Mouse (Mus musculus) gastrocnemius, postnatal 36 days (tissue): ENCODE results near the gene Car11. TPM values are rescaled to one million over a fixed set of nuclear protein-coding genes. Genes with fewer than 3 reads are reported as not detected.
"Not testable (repeated sequence)": the region's sequence is repeated elsewhere in the genome, so short reads cannot be mapped to it uniquely, and the experiment has no call there.

Source experiments
- DNase-seq, 2 experiments: peaks; one replicate each; pipeline ENCODE4 v3.0.0; 2022
- intact Hi-C: fragments of 180-260 bp; cut with DNase I; formaldehyde crosslinking; loops from one replicate; pipeline ENCODE4 v1.15.1; 2025
- long read RNA-seq, 2 experiments: library from polyadenylated mRNA; stranded (forward); transcript quantifications; one replicate each; pipeline ENCODE4 v2.0.0; 2021
- total RNA-seq, 2 experiments: library from RNA; stranded (reverse); gene quantifications; 2 replicates each; pipeline ENCODE4 v1.2.3; 2021

The Car11 gene
- 1 to 10 TPM; 7.7 to 9.5 TPM for total RNA-seq
- long read RNA-seq, experiment 1, partial matches to known transcripts = 4 of 9 reads
- long read RNA-seq, experiment 1, other reads (novel, unspliced or antisense) = 2 of 9 reads
- long read RNA-seq, experiment 2, partial matches to known transcripts = 4 of 8 reads
- long read RNA-seq, experiment 2, other reads (novel, unspliced or antisense) = 2 of 8 reads

GRCm38 (mm10) chr7:45699523-45700141, at the start of gene Car11:
Gene Car11, plus strand, starts transcription at chr7:45699843.
- DNase-seq = no peak

GRCm38 (mm10) chr7:45650484-45650883, 49.2 kb upstream of the Car11 start:
- intact Hi-C loops, DNase-seq: not testable (repeated sequence)

More at GRCm38 (mm10) chr7:45699523-45700141, at the start of gene Car11:
- intact Hi-C loops = no loop called here

- intact Hi-C loops = loop anchor here (5.0 kb wide), 1 partner anchor 38 kb away; the partner anchor contains the start of gene Sec1
- no peak for DNase-seq
Observed at GRCm38 (mm10) chr7:45654424-45655047, 45.1 kb upstream of the Car11 start.

GRCm38 (mm10) chr7:45660746-45661478, 38.7 kb upstream of the Car11 start:
- no peak for DNase-seq
- intact Hi-C loops = no loop called here

- intact Hi-C loops, DNase-seq: not testable (repeated sequence)
Observed at GRCm38 (mm10) chr7:45661702-45662101, 37.9 kb upstream of the Car11 start.

GRCm38 (mm10) chr7:45665303-45666138, 34.1 kb upstream of the Car11 start:
- no peak for DNase-seq
- intact Hi-C loops = loop anchor here (5.0 kb wide), 1 partner anchor 48 kb away; the partner anchor contains the start of genes Fgf21 and Fut1

- intact Hi-C loops = loop anchor here (5.0 kb wide), 1 partner anchor 49 kb away; the partner anchor contains the start of genes Fgf21 and Fut1
- DNase-seq = no peak
Observed at GRCm38 (mm10) chr7:45666161-45666560, 33.5 kb upstream of the Car11 start, which contains the start of gene Fut2. Gene Fut2, minus strand, starts transcription at chr7:45666394.

GRCm38 (mm10) chr7:45667761-45668160, 31.9 kb upstream of the Car11 start:
- DNase-seq = no peak
- intact Hi-C loops = loop anchor here (5.0 kb wide), 1 partner anchor 50 kb away; the partner anchor contains the start of genes Fgf21 and Fut1

GRCm38 (mm10) chr7:45668921-45669320, 30.7 kb upstream of the Car11 start:
- intact Hi-C loops = loop anchor here (5.0 kb wide), 1 partner anchor 52 kb away; the partner anchor contains the start of genes Fgf21 and Fut1
- DNase-seq = no peak

- DNase-seq = no peak
- intact Hi-C loops = no loop called here
Observed at GRCm38 (mm10) chr7:45677627-45678295, 21.9 kb upstream of the Car11 start.

GRCm38 (mm10) chr7:45678513-45678912, 21.1 kb upstream of the Car11 start:
- intact Hi-C loops = no loop called here
- no peak for DNase-seq

- intact Hi-C loops = no loop called here
- DNase-seq = no peak
Observed at GRCm38 (mm10) chr7:45679966-45680621, 19.5 kb upstream of the Car11 start.

- intact Hi-C loops = no loop called here
- DNase-seq = no peak
Observed at GRCm38 (mm10) chr7:45681046-45681736, 18.5 kb upstream of the Car11 start.

- intact Hi-C loops = loop anchor here (2.0 kb wide), 1 partner anchor 36 kb away; no protein-coding TSS in a partner anchor
- peak; percentile 81 for DNase-seq
Observed at GRCm38 (mm10) chr7:45682144-45683126, 17.2 kb upstream of the Car11 start.

GRCm38 (mm10) chr7:45683396-45684050, 16.1 kb upstream of the Car11 start, which contains the start of gene Ntn5:
Gene Ntn5, plus strand, starts transcription at chr7:45684022.
- DNase-seq = no peak
- intact Hi-C loops = loop anchor here (2.0 kb wide), 1 partner anchor 37 kb away; no protein-coding TSS in a partner anchor

- DNase-seq = no peak
- intact Hi-C loops = no loop called here
Observed at GRCm38 (mm10) chr7:45685811-45686210, 13.8 kb upstream of the Car11 start.
